In genomic region chr15:30693754-30694205, GRCm38 (mm10) we compare ENCODE assay signal across 9 mouse cellular contexts.
DNase-seq lines count a peak whose midpoint lies in the region; ATAC-seq and TF ChIP-seq lines count a peak whose summit lies in the region.
"Had no signal": no experiment of that assay in that cellular context is flagged by ENCODE, and none has a peak within 500 bp of the region (broad histone marks: within the 10 kb centered on the region; RNA-seq: fewer than 3 reads in every experiment).

No protein-coding gene starts in this region.

- peak overlapping the region; percentile 64 for H3K27ac ChIP-seq in cerebellum, adult 2 months (ENCODE audit: insufficient read depth, low read length)
- no peak overlapping the region for H3K27ac ChIP-seq in neural tube, embryonic 12.5 days
- no peak overlapping the region for H3K27ac ChIP-seq in intestine, embryonic 15.5 days
- H3K27ac ChIP-seq: limb, embryonic 12.5 days had no signal

- no peaks in the 10 kb centered on the region for H3K36me3 ChIP-seq in neural tube, embryonic 12.5 days
- no peaks in the 10 kb centered on the region for H3K36me3 ChIP-seq in intestine, embryonic 15.5 days
- H3K36me3 ChIP-seq: limb, embryonic 12.5 days had no signal

- no peak overlapping the region for H3K4me2 ChIP-seq in neural tube, embryonic 12.5 days (replicated peaks)
- no peak overlapping the region for H3K4me2 ChIP-seq in intestine, embryonic 15.5 days (replicated peaks)
- H3K4me2 ChIP-seq: limb, embryonic 12.5 days had no signal

- WGBS in cerebellum, adult 2 months = 64% methylated on average over 6 of the region's 6 CpGs
- WGBS in neural tube, embryonic 12.5 days = 32% methylated on average over 6 of the region's 6 CpGs
- WGBS in intestine, embryonic 15.5 days = 69% methylated on average over 6 of the region's 6 CpGs

- TF ChIP-seq POLR2A in cerebellum, adult 2 months (IDR thresholded peaks at IDR 0.05; ENCODE audit: borderline replicate concordance, insufficient read depth, low read length) = no peak

- H3K9me3 ChIP-seq in neural tube, embryonic 12.5 days = no peaks in the 10 kb centered on the region
- no peaks in the 10 kb centered on the region for H3K9me3 ChIP-seq in intestine, embryonic 15.5 days
- H3K9me3 ChIP-seq: limb, embryonic 12.5 days had no signal

- no peaks in the 10 kb centered on the region for H3K27me3 ChIP-seq in cerebellum, adult 2 months (ENCODE audit: control insufficient read depth, insufficient read depth, low read length)
- H3K27me3 ChIP-seq in neural tube, embryonic 12.5 days (replicated peaks) = no peaks in the 10 kb centered on the region
- H3K27me3 ChIP-seq in intestine, embryonic 15.5 days (replicated peaks) = no peaks in the 10 kb centered on the region
- H3K27me3 ChIP-seq: limb, embryonic 12.5 days had no signal

- H3K4me3 ChIP-seq in cerebellum, adult 2 months (replicated peaks; ENCODE audit: insufficient read depth, low read depth, low read length) = no peak overlapping the region
- H3K4me3 ChIP-seq in neural tube, embryonic 12.5 days = no peak overlapping the region
- H3K4me3 ChIP-seq in intestine, embryonic 15.5 days (replicated peaks) = no peak overlapping the region
- H3K4me3 ChIP-seq: limb, embryonic 12.5 days had no signal

- TF ChIP-seq CTCF in cerebellum, adult 2 months (IDR thresholded peaks at IDR 0.05; ENCODE audit: borderline replicate concordance, insufficient read depth, low read depth, low read length) = no peak

- no peak overlapping the region for H3K9ac ChIP-seq in neural tube, embryonic 12.5 days
- H3K9ac ChIP-seq in intestine, embryonic 15.5 days = no peak overlapping the region
- H3K9ac ChIP-seq: limb, embryonic 12.5 days had no signal

- peak; percentile 85 for ATAC-seq in neural tube, embryonic 12.5 days (ENCODE audit: low FRiP score, low read depth)
- no peak for ATAC-seq in intestine, embryonic 15.5 days

- H3K4me1 ChIP-seq in cerebellum, adult 2 months (ENCODE audit: control insufficient read depth, insufficient read depth, low read length) = no peaks in the 10 kb centered on the region
- H3K4me1 ChIP-seq in neural tube, embryonic 12.5 days = peaks cover 4% of the 10 kb centered on the region; the same call in 1 of the 2 replicates
- no peaks in the 10 kb centered on the region for H3K4me1 ChIP-seq in intestine, embryonic 15.5 days (replicated peaks)
- H3K4me1 ChIP-seq: limb, embryonic 12.5 days had no signal

- peak in 1 of 2 experiments; percentile 47 for DNase-seq in cerebellum, adult 2 months
- no peak for DNase-seq in cerebellum, adult 8-10 months
- DNase-seq in embryo, embryonic 11 days = peak; percentile 23
- peak; percentile 68 to 85 for DNase-seq in layer of hippocampus, adult 8-10 months (ENCODE audit: low spot score in 2 of 2)
- DNase-seq in adrenal gland, adult 8-10 months = no peak
- no peak for DNase-seq in adrenal gland, adult 2 months

Comparison
In these comparisons a context has a peak if more than half of its experiments do, and no peak if none do; other contexts are left out.
1. DNase-seq: peak in embryo, embryonic 11 days (single experiment) and layer of hippocampus, adult 8-10 months (2 of 2); none in cerebellum, adult 8-10 months (single experiment), adrenal gland, adult 8-10 months (single experiment) and adrenal gland, adult 2 months (single experiment).